Mouse (Mus musculus) kidney, embryonic 14.5 days (tissue): Measurements from ENCODE around the gene Sfn. TPM values are rescaled to one million over a fixed set of nuclear protein-coding genes. Genes with fewer than 3 reads are reported as not detected.

ENCODE experiments used
- ATAC-seq: fragments of 200-750 bp; cut with Nextera tagmentation; 2 replicates; pipeline ENCODE4 v1.8.0; 2017; ENCODE audit warnings: moderate number of reproducible peaks, mild to moderate bottlenecking, moderate TSS enrichment, moderate library complexity; ENCODE audit not compliant: low FRiP score, low TSS enrichment
- H3K27ac ChIP-seq: fragments of 300-500 bp; sonication (generic); 2 replicates; pipeline ENCODE4 v1.5.1; 2014; ENCODE audit warnings: low read depth, mild to moderate bottlenecking, low read length, moderate library complexity, mixed read lengths
- H3K27me3 ChIP-seq: fragments of 300-500 bp; sonication (generic); 2 replicates; pipeline ENCODE4 v1.6.1; 2014; ENCODE audit warnings: mild to moderate bottlenecking, low read length; ENCODE audit not compliant: control insufficient read depth, insufficient read depth
- H3K36me3 ChIP-seq: fragments of 300-500 bp; sonication (generic); 2 replicates; pipeline ENCODE4 v1.6.1; 2014; ENCODE audit warnings: low read length, mixed read lengths; ENCODE audit not compliant: control insufficient read depth, insufficient read depth
- H3K4me1 ChIP-seq: fragments of 300-500 bp; sonication (generic); 2 replicates; pipeline ENCODE4 v1.6.1; 2014; ENCODE audit warnings: low read length, mixed read lengths; ENCODE audit not compliant: control insufficient read depth, insufficient read depth
- H3K4me2 ChIP-seq: fragments of 300-500 bp; sonication (generic); replicated peaks from 2 replicates; pipeline ENCODE4 v1.6.1; 2014; ENCODE audit warnings: low read depth, mild to moderate bottlenecking, low read length
- H3K4me3 ChIP-seq: fragments of 300-500 bp; sonication (generic); 2 replicates; pipeline ENCODE4 v1.5.1; 2014; ENCODE audit warnings: mild to moderate bottlenecking, low read length
- H3K9ac ChIP-seq: fragments of 300-500 bp; sonication (generic); 2 replicates; pipeline ENCODE4 v1.6.1; 2014; ENCODE audit warnings: low read depth, mild to moderate bottlenecking, low read length, moderate library complexity
- H3K9me3 ChIP-seq: fragments of 300-500 bp; sonication (generic); 2 replicates; pipeline ENCODE4 v1.6.1; 2016; ENCODE audit warnings: low read length; ENCODE audit not compliant: control insufficient read depth
- WGBS: fragments of 180-500 bp; shearing (Covaris S2); extraction: QIAGEN DNeasy Blood & Tissue Kit; methylation state at CpG from one replicate; pipeline ENCODE4 v1.1.7; 2014; 5-methylcytosine and 5-hydroxymethylcytosine counted together
- polyA plus RNA-seq: library from polyadenylated mRNA; unstranded; fragments of >200 nt; fragmentation: Nextera tagmentation; extraction: Ambion mirVana; gene quantifications from 2 replicates; pipeline ENCODE4 v1.2.1, GENCODE M21; 2014

Gene Sfn
- polyA plus RNA-seq, 1 experiment from 2014 or later: 8.0 TPM

DNA sequence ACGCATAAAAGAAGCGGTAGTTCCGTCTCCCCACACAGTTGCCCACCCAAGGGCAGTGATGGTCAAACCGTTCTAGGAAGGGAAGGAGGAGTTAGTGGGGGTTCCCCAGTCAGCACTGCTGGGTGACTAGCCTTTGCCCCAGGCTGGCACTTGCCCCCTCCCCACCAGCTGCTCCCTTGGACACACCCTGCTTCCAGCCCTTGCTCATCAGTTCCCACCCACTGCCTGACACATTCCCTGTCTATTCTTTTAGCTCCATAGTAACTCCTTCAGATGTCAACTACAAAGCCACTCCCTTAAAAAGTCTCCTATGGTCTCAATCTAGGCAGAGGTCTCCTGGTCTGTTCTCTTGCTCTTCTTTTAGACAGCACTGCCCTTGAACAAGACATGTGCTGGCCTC, 11.9 kb upstream of the Sfn start:
- no peak overlapping the region for H3K4me2 ChIP-seq
- 80% methylated on average over 4 of the region's 4 CpGs for WGBS

DNA sequence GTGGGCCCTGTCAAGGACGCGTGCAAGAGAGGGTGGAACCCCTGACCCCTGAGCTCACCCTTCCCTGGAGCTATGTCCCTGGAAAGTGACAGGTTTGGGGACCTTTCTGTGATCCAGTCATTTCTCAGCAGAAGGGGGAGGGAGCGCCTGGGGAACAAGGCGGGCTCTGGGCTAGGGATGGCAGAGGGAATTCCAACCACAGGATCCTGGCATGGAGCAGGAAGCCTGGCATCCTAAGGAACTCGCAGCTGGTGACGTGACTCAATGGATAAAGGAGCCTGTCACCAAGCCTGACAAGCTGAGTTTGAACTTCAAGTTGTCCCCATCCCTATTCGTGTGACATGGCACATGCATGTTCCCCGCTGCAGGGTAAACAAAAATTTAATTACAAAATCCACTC, 11.1 kb upstream of the Sfn start:
- no peak for ATAC-seq
- Histone ChIP-seq H3K9me3 (peaks cover 3% of the 10 kb centered on the region; the same call in 1 of the 2 replicates), H3K4me2 (no peak overlapping the region), H3K36me3 (peaks cover 38% of the 10 kb centered on the region), H3K27me3 (no peaks in the 10 kb centered on the region), H3K4me1 (no peaks in the 10 kb centered on the region), H3K4me3 (no peak overlapping the region), H3K27ac (no peak overlapping the region), H3K9ac (no peak overlapping the region)
- 95% methylated on average over 8 of the region's 8 CpGs for WGBS

More for the DNA sequence above, 11.9 kb upstream of the Sfn start:
- no peak overlapping the region for H3K9ac ChIP-seq
- no peaks in the 10 kb centered on the region for H3K27me3 ChIP-seq
- peaks cover 3% of the 10 kb centered on the region; the same call in 1 of the 2 replicates for H3K9me3 ChIP-seq
- H3K36me3 ChIP-seq: peaks cover 30% of the 10 kb centered on the region
- H3K4me1 ChIP-seq: no peaks in the 10 kb centered on the region
- ATAC-seq: no peak
- no peak overlapping the region for H3K27ac ChIP-seq
- H3K4me3 ChIP-seq: no peak overlapping the region

DNA sequence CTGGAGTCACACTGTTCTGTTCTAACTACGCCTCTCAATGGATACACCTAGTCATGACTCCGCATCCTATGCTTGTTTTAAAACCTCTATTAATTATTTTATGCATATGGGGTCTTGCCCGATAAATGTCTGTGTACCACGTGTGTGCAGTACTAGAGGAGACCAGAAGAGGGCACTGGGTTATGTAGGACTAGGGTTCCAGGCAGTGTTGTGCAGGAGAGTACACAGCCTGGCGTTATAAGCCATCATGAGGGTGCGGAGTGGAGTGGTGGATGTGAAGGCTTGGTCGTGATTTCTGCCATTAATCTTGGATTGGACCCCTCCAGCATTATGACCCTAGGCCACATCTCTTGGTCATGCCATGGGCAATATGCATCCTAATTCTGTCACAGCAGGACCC, 10.4 kb upstream of the Sfn start:
- peaks cover 3% of the 10 kb centered on the region; the same call in 1 of the 2 replicates for H3K9me3 ChIP-seq
- H3K27ac ChIP-seq: no peak overlapping the region
- peaks cover 36% of the 10 kb centered on the region for H3K36me3 ChIP-seq
- ATAC-seq: no peak
- no peak overlapping the region for H3K4me2 ChIP-seq
- no peaks in the 10 kb centered on the region for H3K4me1 ChIP-seq
- H3K9ac ChIP-seq: no peak overlapping the region
- 95% methylated on average over 7 of the region's 7 CpGs for WGBS
- no peaks in the 10 kb centered on the region for H3K27me3 ChIP-seq
- H3K4me3 ChIP-seq: no peak overlapping the region

DNA sequence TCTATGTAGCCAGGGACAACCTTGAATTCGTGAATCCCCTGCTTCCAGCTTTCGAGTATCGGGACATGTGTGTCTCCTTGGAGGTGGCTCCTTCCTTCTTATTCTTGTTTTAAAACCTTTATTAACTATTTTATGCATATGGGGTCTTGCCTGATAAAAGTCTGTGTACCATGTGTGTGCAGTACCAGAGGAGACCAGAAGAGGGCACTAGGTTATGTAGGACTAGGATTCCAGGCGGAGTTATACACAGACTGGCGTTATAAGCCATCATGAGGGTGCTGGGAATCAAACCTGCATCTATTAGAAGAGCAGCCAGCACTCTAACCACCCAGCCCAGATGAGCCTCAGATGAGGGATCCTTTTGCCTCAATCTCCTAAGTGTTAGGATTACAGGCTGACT, 9.8 kb upstream of the Sfn start:
- Histone ChIP-seq H3K4me3 (no peak overlapping the region), H3K36me3 (peaks cover 36% of the 10 kb centered on the region), H3K9ac (no peak overlapping the region), H3K4me2 (no peak overlapping the region), H3K27ac (no peak overlapping the region), H3K4me1 (no peaks in the 10 kb centered on the region), H3K9me3 (peaks cover 3% of the 10 kb centered on the region; the same call in 1 of the 2 replicates), H3K27me3 (no peaks in the 10 kb centered on the region)
- 96% methylated on average over 5 of the region's 5 CpGs for WGBS
- ATAC-seq: no peak

DNA sequence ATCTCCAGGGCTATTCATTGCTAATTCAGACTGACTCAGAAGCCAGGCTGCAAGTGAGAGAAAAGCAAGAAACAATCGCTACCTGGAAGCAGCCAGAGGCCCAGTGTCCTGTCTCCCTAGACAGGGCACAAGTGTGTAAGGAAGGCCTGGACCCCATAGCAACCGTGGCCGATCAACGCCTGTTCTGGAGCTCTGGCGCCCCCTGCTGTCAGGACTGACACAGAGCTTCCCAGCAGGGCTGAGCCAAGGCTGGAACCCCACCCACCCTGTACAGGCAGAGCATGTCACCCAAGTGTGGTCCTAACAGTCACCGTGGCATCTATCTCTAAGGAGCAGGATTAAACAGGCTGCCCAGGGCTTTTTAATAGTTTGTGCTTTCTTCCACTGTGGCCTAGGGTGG, 7.8 kb upstream of the Sfn start:
- Histone ChIP-seq H3K9ac (no peak overlapping the region), H3K4me2 (no peak overlapping the region), H3K27ac (no peak overlapping the region), H3K4me3 (no peak overlapping the region), H3K36me3 (peaks cover 34% of the 10 kb centered on the region), H3K9me3 (peaks cover 3% of the 10 kb centered on the region; the same call in 1 of the 2 replicates), H3K27me3 (no peaks in the 10 kb centered on the region), H3K4me1 (0 out of 2 replicates have a peak, but pooled peaks cover 3% of the 10 kb centered on the region)
- 16% methylated on average over 6 of the region's 6 CpGs for WGBS
- peak; percentile 61 for ATAC-seq

DNA sequence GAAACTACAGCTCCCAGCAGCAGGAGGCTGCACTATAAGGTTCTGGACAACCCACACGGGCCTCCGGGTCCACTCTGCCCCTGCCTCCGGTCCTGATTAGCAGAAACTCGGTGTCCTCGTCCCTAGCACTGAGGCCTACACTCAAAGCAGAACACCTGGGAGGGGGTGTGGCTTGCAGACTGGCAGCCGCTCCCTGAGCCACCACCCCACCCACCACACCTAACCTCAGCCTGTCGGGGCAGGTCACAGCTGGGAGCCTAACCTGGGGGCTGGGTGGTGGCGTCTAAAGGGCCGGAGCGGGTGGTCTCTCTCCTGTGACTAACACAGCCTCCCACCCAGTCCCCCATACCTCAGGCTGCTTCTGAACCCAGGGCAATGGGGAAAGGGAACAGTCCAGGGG, 5.3 kb upstream of the Sfn start:
- Histone ChIP-seq H3K4me2 (no peak overlapping the region), H3K27ac (no peak overlapping the region), H3K36me3 (peaks cover 29% of the 10 kb centered on the region), H3K9me3 (no peaks in the 10 kb centered on the region), H3K27me3 (peaks cover 7% of the 10 kb centered on the region), H3K4me1 (0 out of 2 replicates have a peak, but pooled peaks cover 3% of the 10 kb centered on the region), H3K9ac (no peak overlapping the region), H3K4me3 (no peak overlapping the region)
- ATAC-seq: no peak
- 87% methylated on average over 10 of the region's 10 CpGs for WGBS

DNA sequence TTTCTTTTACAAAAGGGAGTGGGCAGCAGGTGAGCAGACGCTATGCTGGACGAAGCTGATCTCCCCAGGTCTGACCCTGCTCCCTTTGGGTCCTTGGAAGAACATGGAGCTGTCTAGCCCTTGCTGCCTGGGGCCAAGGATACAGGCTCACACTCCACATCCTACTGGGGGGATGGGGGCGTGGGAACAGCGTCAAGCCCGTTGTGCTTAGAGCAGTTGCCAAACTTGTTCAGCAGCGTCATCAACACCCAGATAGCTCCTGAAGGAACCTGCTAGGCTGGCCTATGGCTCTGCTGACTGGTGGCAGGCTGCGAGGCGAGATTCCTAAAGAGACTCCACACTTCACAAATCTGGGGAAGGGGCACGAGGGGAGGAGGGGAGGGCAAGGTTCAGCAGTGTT, 3.4 kb upstream of the Sfn start:
- Histone ChIP-seq H3K36me3 (peaks cover 24% of the 10 kb centered on the region), H3K9me3 (no peaks in the 10 kb centered on the region), H3K9ac (no peak overlapping the region), H3K27me3 (peaks cover 14% of the 10 kb centered on the region), H3K4me2 (no peak overlapping the region), H3K4me3 (no peak overlapping the region), H3K27ac (no peak overlapping the region), H3K4me1 (0 out of 2 replicates have a peak, but pooled peaks cover 3% of the 10 kb centered on the region)
- WGBS: 57% methylated on average over 9 of the region's 9 CpGs
- no peak for ATAC-seq

DNA sequence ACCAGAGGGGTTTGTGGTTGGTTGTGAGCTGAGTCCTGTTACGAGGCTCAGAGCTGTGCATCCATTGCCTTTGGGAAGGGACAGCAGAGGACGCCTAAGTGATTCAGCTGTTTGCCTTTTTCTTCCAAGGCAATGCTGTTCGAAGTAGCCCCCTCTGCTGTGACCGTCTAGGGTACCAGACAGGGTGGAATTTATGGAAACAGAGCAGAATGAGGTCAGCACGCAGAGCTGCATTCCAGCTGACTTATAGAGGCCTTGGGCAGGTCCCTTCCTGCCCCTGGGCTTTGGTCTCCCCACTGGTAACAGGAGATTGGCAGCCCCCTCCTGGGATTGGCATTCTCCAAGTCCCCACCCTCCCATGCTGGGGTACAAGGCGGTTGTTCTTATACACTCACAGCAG, 2.9 kb upstream of the Sfn start:
- ATAC-seq: no peak
- H3K9ac ChIP-seq: no peak overlapping the region
- H3K9me3 ChIP-seq: no peaks in the 10 kb centered on the region
- H3K4me3 ChIP-seq: no peak overlapping the region
- no peak overlapping the region for H3K27ac ChIP-seq
- WGBS: 56% methylated on average over 6 of the region's 6 CpGs
- peaks cover 24% of the 10 kb centered on the region for H3K36me3 ChIP-seq
- H3K4me2 ChIP-seq: no peak overlapping the region
- peaks cover 18% of the 10 kb centered on the region for H3K27me3 ChIP-seq
- 0 out of 2 replicates have a peak, but pooled peaks cover 3% of the 10 kb centered on the region for H3K4me1 ChIP-seq

DNA sequence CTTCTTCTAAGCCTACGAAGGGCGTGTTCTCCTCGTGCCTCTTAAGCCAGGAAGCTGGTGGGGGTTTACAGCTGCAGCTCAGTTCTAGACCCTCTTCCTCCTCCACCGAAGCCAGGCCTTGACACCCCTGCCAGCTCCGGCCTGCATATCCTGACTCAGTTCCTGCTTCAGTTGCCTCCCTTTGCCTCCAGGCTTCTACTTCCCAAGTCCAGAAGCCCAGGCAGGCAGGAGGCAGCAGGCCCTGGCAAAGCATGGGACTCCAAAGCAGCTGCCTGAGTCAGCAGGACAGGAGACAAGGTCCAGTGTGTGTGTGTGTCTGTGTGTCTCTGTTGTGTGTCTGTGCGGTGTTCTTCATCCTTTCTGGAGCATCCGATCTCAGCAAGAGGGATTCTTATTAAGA, 2.2 kb upstream of the Sfn start:
- peaks cover 5% of the 10 kb centered on the region; the same call in 1 of the 2 replicates for H3K4me1 ChIP-seq
- WGBS: 87% methylated on average over 7 of the region's 7 CpGs
- H3K27me3 ChIP-seq: peaks cover 23% of the 10 kb centered on the region
- H3K9ac ChIP-seq: no peak overlapping the region
- H3K36me3 ChIP-seq: peaks cover 24% of the 10 kb centered on the region
- no peak overlapping the region for H3K4me2 ChIP-seq
- H3K9me3 ChIP-seq: no peaks in the 10 kb centered on the region
- no peak for ATAC-seq
- no peak overlapping the region for H3K4me3 ChIP-seq
- no peak overlapping the region for H3K27ac ChIP-seq
